Mouse (Mus musculus): ENCODE measurements around the gene Slc45a3. TPM values are rescaled to one million over a fixed set of nuclear protein-coding genes. Genes with fewer than 3 reads are reported as not detected.

The Slc45a3 gene
- polyA plus RNA-seq, 1 experiment from 2014 or later, result 12.9 TPM

GRCm38 (mm10) chr1:132016691-132017090 is 53.9 kb downstream of the Slc45a3 start:
- Histone ChIP-seq H3K36me3 (peaks cover 61% of the 10 kb centered on the region), H3K4me2 (replicated peaks) (no peak overlapping the region), H3K4me1 (replicated peaks) (no peaks in the 10 kb centered on the region), H3K4me3 (replicated peaks) (no peak overlapping the region), H3K27me3 (no peaks in the 10 kb centered on the region), H3K9ac (replicated peaks) (no peak overlapping the region), H3K9me3 (no peaks in the 10 kb centered on the region), H3K27ac (no peak overlapping the region)
- WGBS, result 90% methylated on average over 1 of the region's 1 CpGs
- no peak for ATAC-seq

- Histone ChIP-seq H3K4me1 (replicated peaks) (no peaks in the 10 kb centered on the region), H3K9ac (replicated peaks) (no peak overlapping the region), H3K9me3 (no peaks in the 10 kb centered on the region), H3K27me3 (no peaks in the 10 kb centered on the region), H3K4me3 (replicated peaks) (no peak overlapping the region), H3K36me3 (peaks cover 80% of the 10 kb centered on the region), H3K4me2 (replicated peaks) (no peak overlapping the region), H3K27ac (no peak overlapping the region)
- 95% methylated on average over 7 of the region's 7 CpGs for WGBS
- ATAC-seq, result no peak
These were observed 57.1 kb downstream of the Slc45a3 start for GRCm38 (mm10) chr1:132019876-132020275.

GRCm38 (mm10) chr1:132022107-132022506 is 59.3 kb downstream of the Slc45a3 start:
- no peak overlapping the region for H3K4me3 ChIP-seq (replicated peaks)
- H3K9me3 ChIP-seq, result no peaks in the 10 kb centered on the region
- H3K27ac ChIP-seq, result no peak overlapping the region
- H3K9ac ChIP-seq (replicated peaks), result no peak overlapping the region
- H3K27me3 ChIP-seq, result no peaks in the 10 kb centered on the region
- H3K4me1 ChIP-seq (replicated peaks), result no peaks in the 10 kb centered on the region
- no peak overlapping the region for H3K4me2 ChIP-seq (replicated peaks)
- WGBS, result 89% methylated on average over 3 of the region's 3 CpGs
- no peak for ATAC-seq
- peaks cover 83% of the 10 kb centered on the region for H3K36me3 ChIP-seq

GRCm38 (mm10) chr1:132026925-132027646 is 64.3 kb downstream of the Slc45a3 start:
- Histone ChIP-seq H3K4me1 (replicated peaks) (no peaks in the 10 kb centered on the region), H3K27ac (no peak overlapping the region), H3K4me2 (replicated peaks) (no peak overlapping the region), H3K9me3 (no peaks in the 10 kb centered on the region), H3K27me3 (no peaks in the 10 kb centered on the region), H3K36me3 (peaks cover 74% of the 10 kb centered on the region), H3K4me3 (replicated peaks) (no peak overlapping the region), H3K9ac (replicated peaks) (no peak overlapping the region)
- ATAC-seq, result no peak
- WGBS, result 98% methylated on average over 11 of the region's 11 CpGs

GRCm38 (mm10) chr1:132027978-132028377 is 65.2 kb downstream of the Slc45a3 start:
- no peak for ATAC-seq
- peaks cover 73% of the 10 kb centered on the region for H3K36me3 ChIP-seq
- 95% methylated on average over 5 of the region's 5 CpGs for WGBS
- H3K27me3 ChIP-seq, result no peaks in the 10 kb centered on the region
- H3K4me2 ChIP-seq (replicated peaks), result no peak overlapping the region
- no peak overlapping the region for H3K27ac ChIP-seq
- no peak overlapping the region for H3K9ac ChIP-seq (replicated peaks)
- H3K4me3 ChIP-seq (replicated peaks), result no peak overlapping the region
- no peaks in the 10 kb centered on the region for H3K4me1 ChIP-seq (replicated peaks)
- H3K9me3 ChIP-seq, result no peaks in the 10 kb centered on the region

GRCm38 (mm10) chr1:132028413-132028812 is 65.6 kb downstream of the Slc45a3 start:
- ATAC-seq, result no peak
- Histone ChIP-seq H3K9ac (replicated peaks) (no peak overlapping the region), H3K4me2 (replicated peaks) (no peak overlapping the region), H3K4me3 (replicated peaks) (no peak overlapping the region), H3K36me3 (peaks cover 73% of the 10 kb centered on the region), H3K27ac (no peak overlapping the region), H3K4me1 (replicated peaks) (no peaks in the 10 kb centered on the region), H3K27me3 (no peaks in the 10 kb centered on the region), H3K9me3 (no peaks in the 10 kb centered on the region)
- WGBS, result 93% methylated on average over 9 of the region's 9 CpGs

GRCm38 (mm10) chr1:132030574-132030973 is 67.8 kb downstream of the Slc45a3 start:
- no peaks in the 10 kb centered on the region for H3K4me1 ChIP-seq (replicated peaks)
- no peaks in the 10 kb centered on the region for H3K27me3 ChIP-seq
- H3K9ac ChIP-seq (replicated peaks), result no peak overlapping the region
- H3K36me3 ChIP-seq, result peaks cover 66% of the 10 kb centered on the region
- no peak overlapping the region for H3K4me3 ChIP-seq (replicated peaks)
- no peaks in the 10 kb centered on the region for H3K9me3 ChIP-seq
- no peak overlapping the region for H3K4me2 ChIP-seq (replicated peaks)
- WGBS, result 63% methylated on average over 2 of the region's 2 CpGs
- ATAC-seq, result no peak
- H3K27ac ChIP-seq, result no peak overlapping the region

- H3K27ac ChIP-seq, result no peak overlapping the region
- no peaks in the 10 kb centered on the region for H3K9me3 ChIP-seq
- H3K9ac ChIP-seq (replicated peaks), result no peak overlapping the region
- H3K4me1 ChIP-seq (replicated peaks), result no peaks in the 10 kb centered on the region
- peaks cover 56% of the 10 kb centered on the region for H3K36me3 ChIP-seq
- ATAC-seq, result no peak
- H3K27me3 ChIP-seq, result no peaks in the 10 kb centered on the region
- WGBS, result 92% methylated on average over 7 of the region's 7 CpGs
- H3K4me3 ChIP-seq (replicated peaks), result no peak overlapping the region
- H3K4me2 ChIP-seq (replicated peaks), result no peak overlapping the region
These were observed 69.4 kb downstream of the Slc45a3 start for GRCm38 (mm10) chr1:132032172-132032571.

Other genes starting within 250 kb of the Slc45a3 start
- gene Slc26a9, start 218.9 kb upstream of the Slc45a3 start, polyA plus RNA-seq (2015; fragmentation: Nextera tagmentation; extraction: Ambion mirVana), result 0.03 TPM in 1 of 2 replicates, not detected in the other
- gene Pm20d1, start 165.6 kb upstream of the Slc45a3 start, polyA plus RNA-seq (2015; fragmentation: Nextera tagmentation; extraction: Ambion mirVana), result 0.10 and 0.74 TPM in 2 replicates
- gene Slc41a1, start 135.5 kb upstream of the Slc45a3 start, polyA plus RNA-seq (2015; fragmentation: Nextera tagmentation; extraction: Ambion mirVana), result 14.1 and 14.4 TPM in 2 replicates
- gene Rab29, start 95.7 kb upstream of the Slc45a3 start, polyA plus RNA-seq (2015; fragmentation: Nextera tagmentation; extraction: Ambion mirVana), result 7.7 and 7.8 TPM in 2 replicates
- gene Nucks1, start 52.4 kb upstream of the Slc45a3 start, polyA plus RNA-seq (2015; fragmentation: Nextera tagmentation; extraction: Ambion mirVana), result 60.4 and 69.2 TPM in 2 replicates
- gene Elk4, start 44.6 kb downstream of the Slc45a3 start, polyA plus RNA-seq (2015; fragmentation: Nextera tagmentation; extraction: Ambion mirVana), result 10.9 and 12.6 TPM in 2 replicates
- 7.3 and 8.0 TPM in 2 replicates for gene Mfsd4a, start 105.1 kb downstream of the Slc45a3 start, polyA plus RNA-seq (2015; fragmentation: Nextera tagmentation; extraction: Ambion mirVana)
- 0.32 and 0.41 TPM in 2 replicates for gene Cdk18, start 176.7 kb downstream of the Slc45a3 start, polyA plus RNA-seq (2015; fragmentation: Nextera tagmentation; extraction: Ambion mirVana)
- 19.5 and 22.5 TPM in 2 replicates for gene Lemd1, start 228.5 kb downstream of the Slc45a3 start, polyA plus RNA-seq (2015; fragmentation: Nextera tagmentation; extraction: Ambion mirVana)
- gene AC124108.1, start 228.5 kb downstream of the Slc45a3 start, polyA plus RNA-seq (2015; fragmentation: Nextera tagmentation; extraction: Ambion mirVana), result 5.6 and 6.1 TPM in 2 replicates